Mouse (Mus musculus): ENCODE measurements at regions not wholly inside any gene's neighbourhood (a gene's known extent, or its start where the extent isn't known, plus 50 kb on each side); places are given as distances from the start of the nearest gene placed in this dataset.
A peak's percentile ranks its signal among the peaks of the same experiment; 100 is the strongest.

- no peak for DNase-seq (ENCODE audit: low read depth, low spot score)
Observed at GRCm38 (mm10) chr15:47289691-47290090, 6595.0 kb upstream of the Gm7489 start.

DNA sequence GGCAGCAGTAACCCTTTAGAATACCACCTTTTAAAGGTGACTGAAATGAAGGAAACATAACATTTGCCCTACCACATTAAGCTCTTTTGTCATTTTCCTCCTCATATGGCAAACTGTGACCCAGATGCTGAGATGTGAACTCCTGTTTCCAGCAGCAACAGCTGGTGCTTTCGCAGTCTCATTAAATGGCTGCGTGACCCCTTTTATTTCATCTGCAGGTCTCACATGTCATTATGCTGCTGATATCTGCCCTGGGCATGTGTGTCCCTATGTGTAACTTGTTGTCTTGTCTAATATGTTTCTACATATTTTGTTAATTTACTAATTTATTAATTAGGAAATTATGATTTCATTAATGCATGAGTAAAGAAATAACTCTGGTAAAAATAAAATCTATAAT is 6584.9 kb upstream of the Gm7489 start:
- no peak for DNase-seq (ENCODE audit: low read depth, low spot score)

DNA sequence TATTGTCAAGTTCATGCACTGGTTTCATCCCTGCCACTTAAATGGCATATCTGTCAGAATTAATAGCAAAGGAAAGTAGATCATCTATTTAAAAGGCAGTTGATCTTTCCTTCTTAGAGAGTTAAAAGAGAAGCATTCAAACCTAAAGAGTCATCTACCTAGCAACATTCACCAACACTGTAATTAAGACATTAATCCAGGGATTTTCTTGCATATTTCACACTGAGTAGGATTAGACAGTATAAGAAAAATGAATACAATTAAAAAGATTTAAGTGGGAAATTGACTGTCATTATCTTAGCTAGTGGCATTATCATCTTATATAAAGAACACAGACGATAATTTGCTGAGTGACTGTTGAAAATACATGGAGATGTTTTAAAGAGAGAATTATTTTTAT is 6554.2 kb upstream of the Gm7489 start:
- DNase-seq (ENCODE audit: low read depth, low spot score), result peak; percentile 4
